Mouse (Mus musculus) C2C12 (cell line): ENCODE data around the gene Glmn.

Experiments
- CEBPB ChIP-seq: IDR thresholded peaks from one replicate; pipeline ENCODE4 v1.6.1; 2011; ENCODE audit warnings: low read depth, mild to moderate bottlenecking, control low read depth, moderate library complexity
- CTCF ChIP-seq: IDR thresholded peaks from one replicate; pipeline ENCODE4 v1.5.1; 2011; ENCODE audit not compliant: control insufficient read depth, insufficient read depth, insufficient read length
- MAX ChIP-seq: IDR thresholded peaks from one replicate; pipeline ENCODE4 v1.6.1; 2011; ENCODE audit warnings: mild to moderate bottlenecking, control low read depth
- MYOG ChIP-seq: IDR thresholded peaks from one replicate; pipeline ENCODE4 v1.6.1; 2011; ENCODE audit not compliant: control insufficient read depth, insufficient read length; ENCODE audit errors: extremely low read depth
- USF1 ChIP-seq: IDR thresholded peaks from one replicate; pipeline ENCODE4 v1.6.1; 2011; ENCODE audit warnings: low read depth, mild to moderate bottlenecking, control low read depth, moderate library complexity

- TF ChIP-seq USF1 (no peak), CTCF (no peak), CEBPB (no peak), MYOG (no peak), MAX (no peak)
These were observed 692 bp upstream of the Glmn start for GRCm38 (mm10) chr5:107598380-107598779.
